Mouse (Mus musculus) hindbrain, embryonic 15.5 days (tissue): Measurements from ENCODE around the gene Bri3. TPM values are rescaled to one million over a fixed set of nuclear protein-coding genes. Genes with fewer than 3 reads are reported as not detected.

Source experiments
- ATAC-seq: fragments of 200-750 bp; cut with Nextera tagmentation; 2 replicates; pipeline ENCODE4 v1.8.0; 2017; ENCODE audit warnings: low read depth, moderate number of reproducible peaks, moderate TSS enrichment; ENCODE audit not compliant: low FRiP score
- H3K27ac ChIP-seq: fragments of 300-500 bp; sonication (generic); replicated peaks from 2 replicates; pipeline ENCODE4 v1.5.1; 2015; ENCODE audit warnings: mild to moderate bottlenecking, inconsistent platforms
- H3K27me3 ChIP-seq: fragments of 300-500 bp; sonication (generic); 2 replicates; pipeline ENCODE4 v1.6.1; 2015; ENCODE audit warnings: control low read depth, inconsistent platforms
- H3K36me3 ChIP-seq: fragments of 300-500 bp; sonication (generic); 2 replicates; pipeline ENCODE4 v1.6.1; 2015; ENCODE audit warnings: control low read depth, inconsistent platforms
- H3K4me1 ChIP-seq: fragments of 300-500 bp; sonication (generic); replicated peaks from 2 replicates; pipeline ENCODE4 v1.6.1; 2015; ENCODE audit warnings: control low read depth, inconsistent platforms
- H3K4me2 ChIP-seq: fragments of 300-500 bp; sonication (generic); 2 replicates; pipeline ENCODE4 v1.6.1; 2015; ENCODE audit warnings: moderate library complexity, mild to moderate bottlenecking, inconsistent platforms
- H3K4me3 ChIP-seq: fragments of 300-500 bp; sonication (generic); 2 replicates; pipeline ENCODE4 v1.5.1; 2015; ENCODE audit warnings: mild to moderate bottlenecking, inconsistent platforms
- H3K9ac ChIP-seq: fragments of 300-500 bp; sonication (generic); 2 replicates; pipeline ENCODE4 v1.6.1; 2015; ENCODE audit warnings: inconsistent platforms
- H3K9me3 ChIP-seq: fragments of 300-500 bp; sonication (generic); 2 replicates; pipeline ENCODE4 v1.6.1; 2016; ENCODE audit warnings: control low read depth, inconsistent platforms
- WGBS: fragments of 180-500 bp; shearing (Covaris S2); methylation state at CpG from one replicate; pipeline ENCODE4 v1.1.7; 2015; 5-methylcytosine and 5-hydroxymethylcytosine counted together
- polyA plus RNA-seq: library from polyadenylated mRNA; unstranded; fragments of >200 nt; fragmentation: Nextera tagmentation; extraction: Ambion mirVana; gene quantifications from 2 replicates; pipeline ENCODE4 v1.2.1, GENCODE M21; 2015

Bri3 gene
- polyA plus RNA-seq, 1 experiment from 2014 or later: 105 TPM

DNA sequence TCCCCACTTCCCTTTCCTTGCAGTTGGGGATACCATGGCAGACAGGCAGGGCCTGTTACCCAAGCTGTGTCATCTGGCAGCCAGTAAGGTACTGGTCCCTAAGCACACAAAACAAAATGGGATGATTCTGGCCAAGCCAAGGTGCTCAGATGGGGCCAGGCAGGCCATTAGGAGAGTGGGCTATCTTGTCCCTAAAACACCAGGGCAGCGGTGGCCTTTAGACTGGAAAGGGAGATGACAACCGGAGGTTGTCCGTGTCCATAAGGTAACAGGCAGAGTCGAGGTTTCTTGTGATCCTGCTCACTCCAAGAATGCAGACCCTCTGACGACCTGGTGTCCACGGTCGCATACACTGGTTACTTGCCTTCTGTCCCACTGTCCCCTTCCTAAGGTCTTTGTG is 25.7 kb downstream of the Bri3 start:
- no peaks in the 10 kb centered on the region for H3K27me3 ChIP-seq
- ATAC-seq: no peak; the same call in 1 of the 2 replicates
- no peak overlapping the region for H3K4me2 ChIP-seq
- no peaks in the 10 kb centered on the region for H3K9me3 ChIP-seq
- no peak overlapping the region for H3K4me3 ChIP-seq
- 0 out of 2 replicates have a peak, but pooled peaks cover 3% of the 10 kb centered on the region for H3K4me1 ChIP-seq
- no peak overlapping the region for H3K27ac ChIP-seq
- peaks cover 3% of the 10 kb centered on the region; the same call in 1 of the 2 replicates for H3K36me3 ChIP-seq
- WGBS: 94% methylated on average over 7 of the region's 7 CpGs
- no peak overlapping the region for H3K9ac ChIP-seq

DNA sequence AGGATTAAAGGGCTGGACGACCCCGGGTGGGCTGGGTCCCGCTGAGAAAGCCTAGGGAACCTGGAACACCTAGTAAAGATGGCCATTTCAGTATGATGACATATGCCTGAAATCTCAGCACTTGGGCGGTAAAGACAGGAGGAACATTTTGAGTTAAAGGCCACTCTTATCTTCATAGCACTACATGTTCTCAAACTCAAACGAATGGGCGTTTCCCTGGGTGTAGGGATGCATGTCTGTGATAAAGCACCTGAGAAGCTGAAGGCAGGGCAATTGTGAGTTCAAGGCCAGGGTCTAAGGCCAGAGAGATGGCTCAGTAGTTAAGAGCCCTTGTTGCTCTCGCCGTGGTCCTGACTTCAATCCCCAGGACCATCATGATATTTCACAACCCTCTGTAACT is 26.2 kb downstream of the Bri3 start:
- Histone ChIP-seq H3K36me3 (no peaks in the 10 kb centered on the region), H3K9ac (no peak overlapping the region), H3K27ac (no peak overlapping the region), H3K27me3 (no peaks in the 10 kb centered on the region), H3K9me3 (no peaks in the 10 kb centered on the region), H3K4me3 (no peak overlapping the region), H3K4me1 (0 out of 2 replicates have a peak, but pooled peaks cover 4% of the 10 kb centered on the region), H3K4me2 (no peak overlapping the region)
- ATAC-seq: no peak
- WGBS: 94% methylated on average over 8 of the region's 8 CpGs

DNA sequence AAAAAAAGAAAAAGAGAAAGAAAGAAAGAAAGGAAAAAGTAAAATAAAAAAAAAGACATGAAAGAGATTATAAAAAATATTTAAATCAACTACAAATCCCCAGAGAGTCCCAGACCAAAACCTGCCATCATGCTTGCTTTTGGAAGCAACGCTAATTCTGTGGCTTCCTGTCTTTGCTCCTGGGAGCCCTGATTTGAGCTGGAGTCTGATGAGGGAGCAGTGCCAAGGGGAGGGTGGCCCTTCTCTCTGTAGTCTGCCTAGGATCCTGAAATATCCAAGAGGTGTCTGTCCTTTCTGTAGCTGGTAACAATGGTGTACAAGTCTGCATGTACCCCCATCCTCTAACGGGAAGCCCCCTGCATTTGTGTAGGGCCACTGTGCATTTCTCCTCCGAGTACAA is 26.9 kb downstream of the Bri3 start:
- Histone ChIP-seq H3K9ac (no peak overlapping the region), H3K4me1 (0 out of 2 replicates have a peak, but pooled peaks cover 4% of the 10 kb centered on the region), H3K9me3 (no peaks in the 10 kb centered on the region), H3K27me3 (no peaks in the 10 kb centered on the region), H3K4me3 (no peak overlapping the region), H3K27ac (no peak overlapping the region), H3K36me3 (no peaks in the 10 kb centered on the region), H3K4me2 (no peak overlapping the region)
- 75% methylated on average over 3 of the region's 3 CpGs for WGBS
- no peak for ATAC-seq

DNA sequence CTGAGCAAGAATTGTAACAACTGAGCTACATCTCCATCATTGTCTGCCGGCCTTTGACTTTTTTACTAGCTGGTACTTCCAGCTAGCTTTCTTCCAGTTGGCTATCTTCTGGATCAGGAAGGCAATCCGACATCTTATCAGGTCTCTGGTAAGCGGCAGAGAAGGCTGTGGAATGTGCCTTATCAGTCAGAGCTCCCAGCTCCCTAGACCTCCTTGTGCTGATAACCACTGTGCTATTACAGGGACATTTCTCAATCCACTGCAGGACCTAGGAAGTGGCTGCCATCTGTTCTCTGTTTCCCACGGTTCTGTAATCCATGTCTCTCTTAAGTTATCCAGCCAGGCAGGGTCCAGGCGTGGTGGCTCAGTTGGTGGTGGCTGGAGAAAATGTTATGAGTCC is 27.5 kb downstream of the Bri3 start:
- Histone ChIP-seq H3K27ac (no peak overlapping the region), H3K9me3 (no peaks in the 10 kb centered on the region), H3K36me3 (no peaks in the 10 kb centered on the region), H3K4me2 (no peak overlapping the region), H3K4me3 (no peak overlapping the region), H3K4me1 (0 out of 2 replicates have a peak, but pooled peaks cover 4% of the 10 kb centered on the region), H3K9ac (no peak overlapping the region), H3K27me3 (no peaks in the 10 kb centered on the region)
- ATAC-seq: no peak
- 82% methylated on average over 5 of the region's 5 CpGs for WGBS

DNA sequence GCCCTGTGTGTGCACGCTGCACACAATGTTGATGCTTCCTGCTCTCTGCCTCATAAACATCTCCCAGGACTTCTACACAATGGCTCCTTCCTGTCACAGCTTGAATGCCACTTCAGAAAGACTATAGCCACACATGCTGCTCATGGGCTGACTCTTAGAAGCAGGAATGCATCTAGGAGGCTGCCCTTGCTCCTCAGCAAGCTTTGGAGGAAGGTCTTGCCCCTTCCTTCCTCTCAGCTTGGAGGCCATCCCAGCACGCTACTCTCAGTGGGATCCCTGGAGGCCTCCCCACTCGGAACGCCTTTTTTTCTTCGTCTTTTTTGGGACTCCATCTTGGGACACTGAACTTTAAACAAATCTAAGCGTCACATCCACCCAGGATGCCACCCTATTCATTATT is 30.7 kb downstream of the Bri3 start:
- Histone ChIP-seq H3K4me2 (no peak overlapping the region), H3K9ac (no peak overlapping the region), H3K9me3 (no peaks in the 10 kb centered on the region), H3K36me3 (no peaks in the 10 kb centered on the region), H3K4me1 (0 out of 2 replicates have a peak, but pooled peaks cover 4% of the 10 kb centered on the region), H3K27me3 (no peaks in the 10 kb centered on the region), H3K4me3 (no peak overlapping the region), H3K27ac (no peak overlapping the region)
- 52% methylated on average over 6 of the region's 6 CpGs for WGBS
- ATAC-seq: no peak

DNA sequence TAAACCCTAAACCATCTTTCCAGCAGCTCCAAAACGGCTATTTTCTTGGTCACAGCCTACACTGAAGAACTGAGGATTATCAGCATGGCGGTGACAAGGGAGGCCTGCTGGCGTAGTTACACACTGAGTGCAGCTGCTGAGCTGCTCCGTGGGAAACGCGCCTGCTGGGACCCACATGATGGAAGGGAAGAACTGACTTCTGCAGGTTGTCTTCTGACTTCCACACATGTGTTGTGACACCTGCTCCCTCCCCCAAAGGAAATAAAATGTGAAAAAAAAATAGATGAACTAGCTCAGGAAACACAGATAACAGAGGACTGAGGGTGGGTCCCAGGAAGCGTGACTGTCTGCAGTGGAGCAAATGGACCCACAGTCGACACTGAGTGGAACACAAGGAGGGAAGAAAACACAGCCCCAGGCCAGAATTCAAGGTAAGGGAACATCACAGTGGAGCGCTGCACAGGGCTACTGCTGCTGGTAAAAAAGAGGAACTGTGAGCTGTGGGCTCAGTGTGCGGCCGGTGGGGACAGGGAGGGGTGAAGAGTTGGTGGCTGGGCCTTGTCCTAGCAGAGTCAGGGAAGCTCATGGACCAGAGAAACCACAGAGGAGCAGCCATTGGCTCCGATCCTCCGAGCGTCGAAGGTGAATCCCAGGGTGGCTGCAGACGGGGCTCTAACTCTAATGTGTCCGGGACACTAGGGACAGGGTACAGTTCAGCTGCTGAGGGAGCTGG is 32.8 kb downstream of the Bri3 start:
- 84% methylated on average over 17 of the region's 17 CpGs for WGBS
- 0 out of 2 replicates have a peak, but pooled peaks cover 4% of the 10 kb centered on the region for H3K4me1 ChIP-seq
- no peak overlapping the region for H3K27ac ChIP-seq
- no peaks in the 10 kb centered on the region for H3K27me3 ChIP-seq
- H3K9ac ChIP-seq: no peak overlapping the region
- ATAC-seq: no peak
- no peaks in the 10 kb centered on the region for H3K9me3 ChIP-seq
- no peak overlapping the region for H3K4me3 ChIP-seq
- H3K4me2 ChIP-seq: no peak overlapping the region
- no peaks in the 10 kb centered on the region for H3K36me3 ChIP-seq

DNA sequence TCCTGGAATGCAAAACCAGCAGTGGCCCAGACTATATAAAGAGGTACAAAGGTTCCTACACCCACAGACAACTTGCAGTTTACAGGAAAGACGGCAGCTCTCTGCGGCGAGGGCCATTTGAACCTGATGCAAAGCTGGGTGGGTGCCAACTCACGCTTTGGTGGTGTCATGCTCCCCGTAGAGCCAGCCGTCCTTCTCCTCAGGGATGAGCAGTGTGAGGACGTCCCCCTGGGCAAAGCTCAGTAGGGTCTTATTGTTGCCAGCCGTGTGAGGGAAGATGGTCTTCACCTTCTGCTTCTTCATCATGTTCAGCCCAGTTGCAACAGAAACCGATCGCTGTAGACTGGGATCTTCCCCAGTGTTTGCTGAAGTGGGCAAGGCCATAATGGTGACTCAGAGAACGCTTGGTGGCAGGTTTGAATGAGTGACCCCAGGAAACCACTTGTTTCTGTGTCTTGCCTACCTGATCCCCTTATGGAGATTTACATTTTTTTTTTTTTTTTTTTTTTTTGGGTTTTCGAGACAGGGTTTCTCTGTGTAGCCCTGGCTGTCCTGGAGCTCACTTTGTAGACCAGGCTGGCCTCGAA is 34.2 kb downstream of the Bri3 start:
- H3K36me3 ChIP-seq: no peaks in the 10 kb centered on the region
- no peak overlapping the region for H3K9ac ChIP-seq
- H3K27me3 ChIP-seq: no peaks in the 10 kb centered on the region
- WGBS: 84% methylated on average over 12 of the region's 13 CpGs
- H3K4me3 ChIP-seq: no peak overlapping the region
- ATAC-seq: no peak
- no peak overlapping the region for H3K4me2 ChIP-seq
- H3K4me1 ChIP-seq: 0 out of 2 replicates have a peak, but pooled peaks cover 4% of the 10 kb centered on the region
- H3K27ac ChIP-seq: no peak overlapping the region
- H3K9me3 ChIP-seq: no peaks in the 10 kb centered on the region

DNA sequence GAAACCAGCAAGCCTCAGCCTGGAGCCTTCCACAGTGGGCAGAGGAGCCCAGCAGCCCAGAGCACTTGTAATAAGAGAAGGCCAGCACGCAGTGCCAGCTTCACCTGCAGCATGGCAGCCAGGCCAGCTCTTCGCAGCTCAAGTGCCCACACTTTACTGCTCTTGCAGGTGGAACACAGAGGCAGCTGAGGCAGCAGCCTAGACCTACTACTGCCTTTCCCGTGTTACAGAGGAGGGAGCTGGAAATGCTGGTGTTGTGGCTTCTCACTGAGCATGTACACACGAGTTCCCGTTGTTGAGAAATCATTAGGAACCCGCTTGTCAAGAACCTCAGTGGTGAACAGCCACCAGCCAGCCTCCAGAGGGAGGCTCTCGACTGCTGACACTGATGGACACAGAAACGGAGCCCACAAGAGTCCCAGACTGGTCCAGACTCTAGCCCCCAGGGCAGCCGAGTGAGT is 34.9 kb downstream of the Bri3 start:
- Histone ChIP-seq H3K9ac (no peak overlapping the region), H3K27me3 (no peaks in the 10 kb centered on the region), H3K36me3 (no peaks in the 10 kb centered on the region), H3K4me2 (no peak overlapping the region), H3K9me3 (no peaks in the 10 kb centered on the region), H3K27ac (no peak overlapping the region), H3K4me3 (no peak overlapping the region), H3K4me1 (0 out of 2 replicates have a peak, but pooled peaks cover 4% of the 10 kb centered on the region)
- WGBS: 88% methylated on average over 9 of the region's 9 CpGs
- ATAC-seq: no peak

GRCm38 (mm10) chr5:144279926-144280325 is 35.7 kb downstream of the Bri3 start:
- Histone ChIP-seq H3K9me3 (no peaks in the 10 kb centered on the region), H3K27ac (no peak overlapping the region), H3K27me3 (no peaks in the 10 kb centered on the region), H3K9ac (no peak overlapping the region), H3K36me3 (no peaks in the 10 kb centered on the region), H3K4me2 (no peak overlapping the region), H3K4me3 (no peak overlapping the region), H3K4me1 (0 out of 2 replicates have a peak, but pooled peaks cover under 1% of the 10 kb centered on the region)
- WGBS: 93% methylated on average over 13 of the region's 13 CpGs
- ATAC-seq: no peak

DNA sequence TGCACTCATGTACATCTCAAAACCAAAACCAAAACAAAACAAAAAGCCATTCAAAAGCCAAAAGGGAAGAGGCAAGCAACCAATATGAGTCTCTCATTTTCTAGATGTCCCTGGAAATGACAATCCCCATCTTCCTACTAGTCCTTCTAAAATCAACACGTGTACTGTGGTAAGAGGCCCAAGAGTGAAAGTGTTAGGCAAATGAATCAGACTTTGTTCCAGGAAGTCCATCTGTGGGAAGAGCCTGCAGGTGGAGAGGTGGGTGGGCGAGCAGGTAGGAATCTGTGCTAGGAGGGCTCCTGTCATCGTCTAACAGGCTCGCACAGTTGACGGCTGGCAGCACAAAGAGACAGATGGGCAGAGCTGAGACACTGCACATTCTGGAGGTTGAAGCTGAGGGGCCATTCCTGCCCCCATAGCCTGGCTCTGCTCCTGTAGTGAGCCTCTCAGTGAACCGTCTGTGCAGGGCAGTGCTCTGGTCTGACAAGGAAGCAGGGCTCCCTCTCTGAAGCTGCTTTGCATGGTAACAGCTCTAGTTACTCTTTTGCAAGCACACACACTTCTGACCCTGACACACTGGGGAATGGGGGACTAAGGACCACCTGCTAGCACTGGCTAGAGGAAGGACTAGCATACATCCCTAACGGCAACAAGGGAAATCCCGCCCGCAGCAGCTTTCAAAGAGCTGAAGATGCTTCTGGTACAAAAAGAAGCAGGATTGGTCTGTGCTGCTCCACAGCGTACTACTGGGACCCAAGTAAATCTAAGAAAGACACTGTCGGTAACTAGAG is 38.4 kb downstream of the Bri3 start:
- no peak overlapping the region for H3K4me2 ChIP-seq
- H3K9me3 ChIP-seq: no peaks in the 10 kb centered on the region
- 73% methylated on average over 11 of the region's 11 CpGs for WGBS
- H3K27ac ChIP-seq: no peak overlapping the region
- no peak overlapping the region for H3K4me3 ChIP-seq
- H3K4me1 ChIP-seq: no peaks in the 10 kb centered on the region
- no peak for ATAC-seq
- H3K9ac ChIP-seq: no peak overlapping the region
- H3K36me3 ChIP-seq: no peaks in the 10 kb centered on the region
- no peaks in the 10 kb centered on the region for H3K27me3 ChIP-seq

DNA sequence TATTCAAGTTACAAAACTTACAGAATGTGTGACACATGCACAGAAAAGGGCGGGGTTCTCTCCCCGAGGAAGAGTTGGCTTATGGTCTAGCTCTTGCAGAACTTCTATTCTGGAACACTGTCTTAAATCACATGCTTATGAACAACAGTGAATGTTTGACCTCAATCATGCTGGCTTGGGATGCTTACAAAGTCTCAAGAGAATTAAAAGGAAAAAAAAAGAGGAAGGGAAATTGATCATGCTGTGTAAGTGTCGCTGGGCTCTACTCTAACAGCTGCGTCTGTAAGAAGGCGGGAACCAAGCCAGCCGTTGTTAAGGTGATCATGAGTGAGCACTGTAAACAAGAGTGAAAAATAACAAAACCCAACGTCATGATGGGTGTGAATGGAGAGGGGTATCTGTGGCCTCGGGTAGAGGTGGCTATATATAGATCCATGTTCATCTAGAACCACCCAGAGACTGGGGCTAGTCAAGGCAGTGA is 39.4 kb downstream of the Bri3 start:
- Histone ChIP-seq H3K9me3 (no peaks in the 10 kb centered on the region), H3K27me3 (no peaks in the 10 kb centered on the region), H3K4me2 (no peak overlapping the region), H3K9ac (no peak overlapping the region), H3K4me3 (no peak overlapping the region), H3K27ac (no peak overlapping the region), H3K4me1 (no peaks in the 10 kb centered on the region), H3K36me3 (no peaks in the 10 kb centered on the region)
- WGBS: 67% methylated on average over 8 of the region's 8 CpGs
- no peak for ATAC-seq

DNA sequence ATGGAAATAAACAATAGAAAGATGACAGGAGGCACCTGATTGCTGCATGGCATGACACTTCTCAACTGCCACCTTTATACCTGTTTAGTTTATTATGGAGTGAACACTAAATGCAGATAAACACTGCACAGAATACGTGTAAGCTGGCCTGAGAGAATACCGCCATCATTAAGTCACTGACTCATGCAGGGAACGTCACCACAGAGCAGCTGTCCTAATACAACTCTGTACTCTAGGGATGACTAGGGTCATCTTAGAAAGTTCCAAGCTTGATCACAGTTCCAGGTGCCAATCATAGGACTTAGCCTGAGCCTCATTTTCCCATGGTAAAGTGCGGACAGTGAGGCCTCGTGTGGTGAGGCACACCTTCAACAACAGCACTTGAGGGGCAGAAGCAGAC is 40.4 kb downstream of the Bri3 start:
- Histone ChIP-seq H3K36me3 (no peaks in the 10 kb centered on the region), H3K4me1 (no peaks in the 10 kb centered on the region), H3K4me2 (no peak overlapping the region), H3K4me3 (no peak overlapping the region), H3K9ac (no peak overlapping the region), H3K9me3 (no peaks in the 10 kb centered on the region), H3K27ac (no peak overlapping the region), H3K27me3 (no peaks in the 10 kb centered on the region)
- ATAC-seq: no peak
- 84% methylated on average over 5 of the region's 5 CpGs for WGBS
